Mouse (Mus musculus) CH12.LX (cell line): ENCODE results near the gene Synj2. TPM values are rescaled to one million over a fixed set of nuclear protein-coding genes. Genes with fewer than 3 reads are reported as not detected.

Experiments
- DNase-seq: peaks from one replicate; pipeline ENCODE4 v3.0.0-alpha.2; 2013; ENCODE audit errors: extremely low read depth
- H3K27ac ChIP-seq: 2 replicates; pipeline ENCODE4 v1.5.1; 2012; ENCODE audit warnings: low read depth, mild to moderate bottlenecking, control low read depth, moderate library complexity; ENCODE audit not compliant: insufficient read depth
- H3K27me3 ChIP-seq: replicated peaks from 2 replicates; pipeline ENCODE3; 2012; ENCODE audit warnings: inconsistent platforms
- H3K36me3 ChIP-seq, 2 experiments: replicated peaks in 1 of 2; 2 replicates each; pipeline versions ENCODE3 to v1.6.1; 2012; ENCODE audit warnings: inconsistent platforms in 1 of 2, low read length in 1 of 2, mild to moderate bottlenecking in 1 of 2, mixed read lengths in 1 of 2, moderate library complexity in 1 of 2; ENCODE audit not compliant: control insufficient read depth in 1 of 2, insufficient read depth in 1 of 2
- H3K4me1 ChIP-seq, 2 experiments: 2 replicates each; pipeline ENCODE4 v1.6.1; 2012; ENCODE audit warnings: inconsistent platforms in 1 of 2, moderate library complexity in 1 of 2; ENCODE audit not compliant: insufficient read depth in 2 of 2, control insufficient read depth in 1 of 2
- H3K4me2 ChIP-seq: 2 replicates; pipeline ENCODE4 v1.6.1; 2012; ENCODE audit warnings: low read depth, mild to moderate bottlenecking, control low read depth; ENCODE audit not compliant: poor library complexity, insufficient read depth, severe bottlenecking
- H3K4me3 ChIP-seq, 3 experiments: fragments of 150-350 bp in 1 of 3; sonication (generic) in 1 of 3; replicated peaks in 1 of 3; 2 replicates each; pipeline versions ENCODE3 to v1.5.1; 2011 to 2012; ENCODE audit warnings: low read depth in 2 of 3, low read length in 2 of 3, mild to moderate bottlenecking in 2 of 3, moderate library complexity in 2 of 3, control low read depth in 1 of 3, improper control_type of control experiment in 1 of 3, inconsistent platforms in 1 of 3, mixed read lengths in 1 of 3; ENCODE audit not compliant: poor library complexity in 1 of 3
- H3K79me2 ChIP-seq: replicated peaks from 2 replicates; pipeline ENCODE4 v1.6.1; 2012; ENCODE audit warnings: mild to moderate bottlenecking, moderate library complexity; ENCODE audit not compliant: control insufficient read depth, poor library complexity, insufficient read depth, severe bottlenecking; ENCODE audit errors: extremely low read depth
- H3K9ac ChIP-seq: 2 replicates; pipeline ENCODE4 v1.6.1; 2012; ENCODE audit warnings: low read depth, mild to moderate bottlenecking, control low read depth, moderate library complexity; ENCODE audit not compliant: insufficient read depth
- H3K9me3 ChIP-seq: replicated peaks from 2 replicates; pipeline ENCODE3; 2012; ENCODE audit warnings: low read length, inconsistent platforms, mixed read lengths
- BHLHE40 ChIP-seq: IDR thresholded peaks from 2 replicates; pipeline ENCODE4 v1.6.1; 2011; ENCODE audit warnings: mild to moderate bottlenecking, low read depth, low read length, improper control_type of control experiment
- CTCF ChIP-seq, 2 experiments: IDR thresholded peaks in 1 of 2; conservative IDR thresholded peaks in 1 of 2; 2 replicates each; pipeline ENCODE4 v1.5.1; 2011 to 2012; ENCODE audit warnings: low read depth in 2 of 2, low read length in 2 of 2, improper control_type of control experiment in 1 of 2, inconsistent platforms in 1 of 2, mild to moderate bottlenecking in 1 of 2, moderate library complexity in 1 of 2
- MYC ChIP-seq: IDR thresholded peaks from 2 replicates; pipeline ENCODE4 v1.6.1; 2011; ENCODE audit warnings: low read depth, mild to moderate bottlenecking, improper control_type of control experiment, low read length
- POLR2A ChIP-seq: IDR thresholded peaks from 2 replicates; pipeline ENCODE4 v1.6.1; 2011; ENCODE audit warnings: low read depth, mild to moderate bottlenecking, improper control_type of control experiment, low read length
- POLR2AphosphoS2 ChIP-seq: IDR thresholded peaks from 2 replicates; pipeline ENCODE4 v1.6.1; 2011; ENCODE audit warnings: low read depth, low read length, improper control_type of control experiment
- RAD21 ChIP-seq: IDR thresholded peaks from 2 replicates; pipeline ENCODE4 v1.6.1; 2011; ENCODE audit warnings: low read depth, mild to moderate bottlenecking, low read length, improper control_type of control experiment, moderate library complexity
- SMC3 ChIP-seq: IDR thresholded peaks from 2 replicates; pipeline ENCODE4 v1.6.1; 2011; ENCODE audit warnings: low read depth, low read length, improper control_type of control experiment
- TBP ChIP-seq: conservative IDR thresholded peaks from 2 replicates; pipeline ENCODE4 v1.6.1; 2011; ENCODE audit warnings: low read depth, low read length, improper control_type of control experiment
- USF1 ChIP-seq: IDR thresholded peaks from 2 replicates; pipeline ENCODE4 v1.6.1; 2014; ENCODE audit warnings: low read depth, mild to moderate bottlenecking, inconsistent platforms, low read length, improper control_type of control experiment
- ZNF384 ChIP-seq: IDR thresholded peaks from 2 replicates; pipeline ENCODE4 v1.6.1; 2012; ENCODE audit warnings: low read depth, low read length, improper control_type of control experiment, inconsistent platforms
- dilution Hi-C: fragments of 300-500 bp; cut with MboI; formaldehyde crosslinking; loops from 2 replicates; pipeline ENCODE4 v1.14.3; 2020; ENCODE audit warnings: low sequenced_read_pairs; ENCODE audit not compliant: extremely low pct_unique_long_range_greater_than_20kb, extremely low pct_ligation_motif_present
- in situ Hi-C: fragments of 300-500 bp; cut with MboI; formaldehyde crosslinking; loops from 3 replicates; pipeline ENCODE4 v1.14.3; 2019; ENCODE audit warnings: low sequenced_read_pairs, low pct_ligation_motif_present, low pct_unique_long_range_greater_than_20kb, mixed read lengths
- polyA plus RNA-seq: library from polyadenylated mRNA; unstranded; fragments of >175 nt; gene quantifications from 2 replicates; pipeline ENCODE4 v1.2.1, GENCODE M21; 2012; ENCODE audit warnings: low read depth; ENCODE audit not compliant: insufficient read length
- total RNA-seq, 2 experiments: library from RNA; depleted of rRNA; stranded (reverse); fragments of 300-350 nt in 1 of 2; fragments of >200 nt in 1 of 2; gene quantifications; 2 replicates each; pipeline ENCODE4 v1.2.3; 2012 to 2014

Gene Synj2
- total and polyA plus RNA-seq, 3 experiments: 5.3 to 10.9 (median 6.8) TPM

GRCm38 (mm10) chr17:6005638-6006471 is 64.8 kb downstream of the Synj2 start:
- dilution Hi-C loops: no loop called here
- 0 out of 2 replicates have a peak, but pooled peaks have one; percentile 26 for TF ChIP-seq POLR2A
- TF ChIP-seq CTCF (conservative IDR thresholded peaks at IDR 0.05 in 1 of 2, IDR thresholded peaks at IDR 0.05 in 1 of 2; ENCODE audit: low read depth in 2 of 2, low read length in 2 of 2): peak in 1 of 2 experiments; percentile 69; a peak in 2 of 4 replicates
- TF ChIP-seq POLR2AphosphoS2: no peak
- peak; percentile 53 for TF ChIP-seq RAD21
- 0 out of 2 replicates have a peak, but pooled peaks have one; percentile 30 for TF ChIP-seq MYC
- TF ChIP-seq BHLHE40: peak; percentile 11; the same call in 1 of the 2 replicates
- TF ChIP-seq SMC3: peak; percentile 66
- no peak for TF ChIP-seq USF1
- TF ChIP-seq TBP: no peak
- H3K4me2 ChIP-seq: 0 out of 2 replicates have a peak overlapping the region, but pooled peaks have one; percentile 32
- H3K4me1 ChIP-seq: peaks cover 32 to 67% of the 10 kb centered on the region in 2 experiments
- no peaks in the 10 kb centered on the region for H3K79me2 ChIP-seq
- peaks cover 0 to 55% of the 10 kb centered on the region in 2 experiments for H3K36me3 ChIP-seq
- no peak overlapping the region for H3K9ac ChIP-seq
- in situ Hi-C loops: loop anchor here (5.0 to 25.0 kb wide), 3 partner anchors 64 to 569 kb away; partner anchors contain the start of genes Synj2 and Tmem242
- DNase-seq: peak; percentile 72
- H3K27ac ChIP-seq: no peak overlapping the region; the same call in 1 of the 2 replicates
- no peaks in the 10 kb centered on the region for H3K27me3 ChIP-seq
- H3K4me3 ChIP-seq: no peak overlapping the region
- no peaks in the 10 kb centered on the region for H3K9me3 ChIP-seq

- no peak overlapping the region for H3K4me3 ChIP-seq
- no peaks in the 10 kb centered on the region for H3K27me3 ChIP-seq
- TF ChIP-seq ZNF384: no peak
- peak overlapping the region; percentile 25; the same call in 1 of the 2 replicates for H3K4me2 ChIP-seq
- dilution Hi-C loops (no loop called here), in situ Hi-C loops (loop anchor here (5.0 to 25.0 kb wide), 3 partner anchors 65 to 570 kb away; partner anchors contain the start of genes Synj2 and Tmem242)
- H3K36me3 ChIP-seq: peaks cover 0 to 44% of the 10 kb centered on the region in 2 experiments
- H3K4me1 ChIP-seq: peaks cover 30 to 57% of the 10 kb centered on the region in 2 experiments
- H3K79me2 ChIP-seq: no peaks in the 10 kb centered on the region
- 0 out of 2 replicates have a peak overlapping the region, but pooled peaks have one; percentile 17 for H3K9ac ChIP-seq
- H3K27ac ChIP-seq: peak overlapping the region; percentile 86
- no peak for DNase-seq
- no peaks in the 10 kb centered on the region for H3K9me3 ChIP-seq
These were observed 66.2 kb downstream of the Synj2 start for GRCm38 (mm10) chr17:6007101-6007780.
